Mouse (Mus musculus): Measurements from ENCODE around the gene Rap2b.

Gene Rap2b

DNA sequence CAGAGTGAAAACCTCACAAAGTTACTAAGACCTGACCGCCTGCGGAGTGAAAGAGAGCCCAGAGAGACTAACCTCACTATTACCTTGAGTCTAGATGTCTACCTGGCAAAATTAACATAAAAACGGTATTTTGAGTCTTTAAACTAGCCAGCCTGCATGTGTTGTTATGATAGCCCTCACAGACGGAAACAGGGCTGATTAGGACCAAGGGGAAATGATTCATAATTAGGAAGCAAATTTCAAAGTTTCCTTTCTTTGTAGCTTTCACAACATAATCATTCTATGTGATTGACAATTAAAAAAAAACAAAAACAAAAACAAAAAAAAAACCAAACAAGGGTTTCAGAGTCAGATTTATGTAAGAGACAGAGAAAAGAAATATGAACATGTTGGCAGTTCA lies 24.9 kb downstream of the Rap2b start:
- no peak for DNase-seq (ENCODE audit: extremely low spot score)

DNA sequence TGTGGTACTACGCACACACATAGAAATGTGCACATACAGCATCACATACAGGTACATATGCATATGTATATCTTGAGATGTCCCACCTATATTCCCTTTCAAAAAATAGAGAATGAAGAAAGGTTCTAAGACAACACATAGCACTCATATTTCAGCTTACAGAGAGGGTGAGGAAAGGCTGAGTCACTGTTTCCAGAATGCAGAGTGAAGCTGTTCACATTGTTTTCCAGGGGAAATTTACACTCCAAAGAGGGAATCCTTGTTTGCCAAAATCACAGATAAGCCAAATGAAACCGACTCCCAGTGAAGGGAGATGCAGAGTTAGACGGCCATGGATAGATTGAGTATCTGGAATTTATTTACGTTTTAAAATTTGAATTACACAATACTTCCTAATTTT lies 30.1 kb downstream of the Rap2b start:
- no peak for DNase-seq (ENCODE audit: extremely low spot score)

DNA sequence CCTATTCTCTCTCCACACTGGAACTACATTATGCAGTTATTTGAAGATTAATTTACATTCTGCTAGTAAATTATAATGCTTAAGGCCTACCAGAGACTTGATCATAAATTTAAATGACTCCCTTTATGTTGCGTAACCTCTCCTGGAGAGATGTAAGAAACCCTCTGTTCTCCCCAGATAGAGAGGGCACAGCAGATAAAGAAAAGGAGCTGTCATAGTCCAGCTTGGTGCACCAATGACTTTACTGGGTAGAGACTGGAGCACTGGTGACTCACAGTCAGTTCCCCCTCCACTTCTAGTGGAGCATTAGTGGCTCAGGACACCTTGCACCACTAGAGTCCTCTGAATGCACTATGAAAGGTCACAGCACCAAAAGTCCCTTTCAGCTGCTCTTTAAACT lies 31.4 kb downstream of the Rap2b start:
- no peak for DNase-seq (ENCODE audit: extremely low spot score)

DNA sequence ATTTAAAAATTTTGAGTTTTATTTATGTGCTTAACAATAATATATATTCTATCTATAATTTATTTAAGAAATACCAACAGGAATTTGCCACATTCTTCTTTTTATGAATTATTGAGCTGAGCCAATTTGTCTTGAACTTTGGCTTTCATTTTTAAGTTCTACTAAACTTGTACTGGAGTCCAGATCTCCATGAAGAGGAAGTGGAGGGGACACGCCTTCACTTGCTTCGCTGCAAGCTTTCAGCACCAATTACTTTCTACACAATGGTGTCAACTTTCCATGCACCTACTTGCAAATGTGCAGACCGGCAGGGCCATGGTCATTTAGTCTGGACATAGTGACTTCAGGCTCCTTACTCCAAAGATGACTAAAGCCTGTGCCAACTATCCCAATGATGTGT lies 32.1 kb downstream of the Rap2b start:
- no peak for DNase-seq (ENCODE audit: extremely low spot score)

DNA sequence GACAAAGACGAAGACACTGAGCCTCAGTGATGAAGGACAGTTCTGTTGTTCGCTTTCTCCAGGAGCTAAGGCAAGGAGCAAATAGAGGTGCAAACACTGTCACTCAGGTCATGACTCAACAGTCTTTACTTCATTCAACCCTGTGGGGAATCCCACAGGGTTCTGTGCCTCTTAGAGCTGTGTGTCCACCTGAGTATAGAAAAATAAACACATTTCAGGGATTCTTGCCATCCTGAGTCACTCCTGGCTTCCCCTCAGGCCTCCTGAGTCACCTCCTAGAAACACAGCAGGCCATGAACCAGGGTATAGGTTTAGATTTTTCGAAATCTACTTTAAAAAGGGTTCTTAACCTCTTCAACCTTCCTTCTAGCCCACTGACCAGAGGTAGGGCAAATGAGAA lies 33.9 kb downstream of the Rap2b start:
- no peak for DNase-seq (ENCODE audit: extremely low spot score)

DNA sequence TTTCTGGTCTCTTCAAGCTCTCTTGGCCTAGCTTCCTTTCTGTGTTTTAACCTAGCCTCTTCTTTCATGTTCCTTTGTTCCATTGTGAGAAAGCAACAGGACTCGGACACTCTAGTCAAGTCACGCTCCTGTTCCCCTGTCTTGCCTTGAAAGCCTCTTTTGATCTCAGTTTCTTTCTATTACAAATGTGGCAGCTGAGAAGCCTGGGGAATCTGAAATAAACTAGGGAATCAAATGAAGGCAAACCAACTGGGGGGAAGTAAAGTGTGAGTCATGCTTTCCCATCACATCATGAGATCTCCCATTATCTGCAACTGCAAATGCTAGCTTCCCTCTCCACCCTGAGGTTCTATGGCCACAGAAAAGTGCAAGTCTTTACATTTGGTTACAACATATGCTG lies 35.3 kb downstream of the Rap2b start:
- DNase-seq (ENCODE audit: extremely low spot score), result no peak

DNA sequence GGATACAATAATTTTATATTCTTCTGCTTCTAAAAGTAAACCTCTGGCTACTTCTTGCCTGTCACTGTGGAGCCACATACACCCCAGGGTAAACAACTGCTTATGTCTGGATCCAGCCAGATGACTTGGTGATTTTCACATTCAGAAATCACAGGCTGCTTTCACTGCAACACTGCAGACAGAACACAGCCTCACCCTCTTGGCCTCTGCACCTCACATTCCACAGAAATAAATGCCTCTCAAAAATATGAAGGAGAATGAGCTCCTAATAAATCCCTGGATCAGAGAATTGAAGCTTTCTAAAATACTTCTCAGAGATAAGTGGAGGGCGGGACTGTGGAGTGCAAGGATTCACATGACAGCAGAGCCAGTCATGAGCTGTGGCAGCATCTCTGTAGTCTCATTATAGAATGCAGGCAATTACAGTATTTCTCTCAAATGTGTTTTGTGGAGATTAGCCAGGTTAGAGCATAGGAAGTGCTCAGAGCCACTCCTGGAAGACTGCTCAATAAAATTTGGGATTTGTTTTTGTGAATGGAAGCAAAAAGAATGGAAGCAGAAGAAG lies 39.5 kb downstream of the Rap2b start:
- DNase-seq (ENCODE audit: extremely low spot score), result no peak

DNA sequence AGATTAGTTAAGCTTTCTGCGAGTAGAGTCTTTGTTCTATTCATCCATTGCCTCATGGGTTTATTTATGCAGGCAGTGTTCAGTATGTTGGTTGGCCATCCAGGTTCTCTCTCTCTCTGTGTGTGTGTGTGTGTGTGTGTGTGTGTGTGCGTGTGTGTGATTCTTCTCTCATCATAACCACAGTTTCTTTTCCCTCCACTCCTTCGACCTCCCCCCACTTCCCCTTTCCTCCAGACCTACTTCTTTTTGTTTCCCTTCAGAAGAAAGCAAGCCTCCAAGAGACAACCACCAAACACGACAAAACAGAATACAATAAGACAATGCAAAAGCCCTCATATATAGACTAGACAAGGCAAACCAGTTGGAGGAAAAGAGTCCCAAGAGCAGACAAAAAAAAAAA lies 45.5 kb downstream of the Rap2b start:
- no peak for DNase-seq (ENCODE audit: extremely low spot score)

DNA sequence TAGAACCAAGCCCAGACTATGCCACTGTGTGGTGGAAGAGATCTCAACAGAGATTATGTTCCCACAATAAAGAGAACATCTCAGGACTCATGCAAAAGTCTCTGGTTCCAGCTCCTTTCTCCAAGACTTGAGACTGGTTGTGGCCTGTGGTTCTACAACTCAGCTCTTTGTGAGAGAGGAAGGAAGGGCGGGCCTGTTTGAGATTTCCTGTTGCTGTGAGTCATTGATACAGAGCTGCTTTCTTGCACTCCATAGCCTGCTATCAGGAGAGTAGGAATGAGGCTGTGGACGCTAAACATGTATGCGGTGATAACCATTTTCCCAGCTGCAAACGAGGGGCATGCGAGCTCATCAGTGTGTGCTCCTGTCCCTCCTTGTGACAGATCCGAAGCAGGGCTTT lies 48.2 kb downstream of the Rap2b start:
- no peak for DNase-seq (ENCODE audit: extremely low spot score)

DNA sequence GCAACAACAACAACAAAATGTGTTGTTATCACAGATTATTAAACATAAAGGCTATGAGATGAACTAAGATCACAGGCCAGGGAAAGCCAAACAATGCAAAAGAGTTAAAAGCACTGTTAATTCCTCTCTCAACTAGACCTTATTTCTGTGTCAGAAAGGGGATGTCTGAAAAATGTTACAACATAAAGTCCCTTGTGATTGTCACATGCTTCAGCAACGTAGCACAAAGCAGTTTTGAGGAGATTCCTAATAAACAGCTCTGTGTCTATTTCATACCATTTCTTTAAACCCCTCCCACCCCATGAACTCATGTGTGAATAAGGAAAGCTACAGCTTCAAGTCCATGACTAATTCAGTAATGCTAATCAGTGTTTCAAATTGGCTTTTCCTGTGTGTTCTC lies 54.4 kb downstream of the Rap2b start:
- no peak for DNase-seq (ENCODE audit: extremely low spot score)
